Mouse (Mus musculus) neural tube, embryonic 13.5 days (tissue): Measurements from ENCODE around the gene Kazald1. TPM values are rescaled to one million over a fixed set of nuclear protein-coding genes. Genes with fewer than 3 reads are reported as not detected.

Experiments used
- polyA plus RNA-seq: library from polyadenylated mRNA; unstranded; fragments of >200 nt; fragmentation: Nextera tagmentation; extraction: Ambion mirVana; gene quantifications from 2 replicates; pipeline ENCODE4 v1.2.1, GENCODE M21; 2015

The Kazald1 gene
- polyA plus RNA-seq, 1 experiment from 2014 or later, result 2.5 TPM

Other genes with a start within 250 kb of the Kazald1 start
- 25.2 and 31.4 TPM in 2 replicates for gene Slf2, start 144.1 kb upstream of the Kazald1 start, polyA plus RNA-seq
- gene Sema4g, start 86.1 kb upstream of the Kazald1 start, polyA plus RNA-seq, result 16.7 and 17.4 TPM in 2 replicates
- gene Twnk, start 69.6 kb upstream of the Kazald1 start, polyA plus RNA-seq, result 15.6 and 17.0 TPM in 2 replicates
- 84.9 and 94.8 TPM in 2 replicates for gene Mrpl43, start 68.8 kb upstream of the Kazald1 start, polyA plus RNA-seq
- gene Lzts2, start 60.8 kb upstream of the Kazald1 start, polyA plus RNA-seq, result 29.1 and 30.8 TPM in 2 replicates
- gene Pdzd7, start 29.5 kb upstream of the Kazald1 start, polyA plus RNA-seq, result 1.0 and 1.4 TPM in 2 replicates
- 61.0 and 65.3 TPM in 2 replicates for gene Sfxn3, start 27.7 kb upstream of the Kazald1 start, polyA plus RNA-seq
- 0.50 and 0.62 TPM in 2 replicates for gene Tlx1, start 75.4 kb downstream of the Kazald1 start, polyA plus RNA-seq
- 16.0 and 16.9 TPM in 2 replicates for gene Lbx1, start 160.6 kb downstream of the Kazald1 start, polyA plus RNA-seq